Mouse (Mus musculus) thymus, postnatal 10 days (tissue): ENCODE measurements around the gene Krt15.

Source experiments
- DNase-seq, 2 experiments: peaks; one replicate each; pipeline ENCODE4 v3.0.0; 2021; ENCODE audit warnings: low spot score in 2 of 2

The Krt15 gene

DNA sequence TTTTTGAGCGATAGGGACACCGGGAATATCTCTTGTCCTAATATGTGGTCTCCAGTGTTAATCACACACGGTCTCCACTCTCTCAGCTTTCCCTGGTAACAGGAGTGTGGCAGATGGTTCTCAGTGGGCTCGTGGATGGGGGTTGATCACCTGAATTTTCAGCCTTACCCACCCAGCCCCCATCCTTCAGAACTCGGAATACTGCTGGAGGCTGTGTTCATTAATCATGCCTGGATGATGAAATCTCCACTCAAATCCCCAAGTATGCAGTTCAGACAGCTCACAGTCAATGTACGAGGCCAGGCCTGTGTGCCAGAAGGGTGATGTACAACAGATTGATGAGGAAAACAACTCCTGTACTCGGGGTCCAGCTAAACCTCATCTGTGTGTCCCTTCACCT lies 10.8 kb downstream of the Krt15 start:
- no peak for DNase-seq

DNA sequence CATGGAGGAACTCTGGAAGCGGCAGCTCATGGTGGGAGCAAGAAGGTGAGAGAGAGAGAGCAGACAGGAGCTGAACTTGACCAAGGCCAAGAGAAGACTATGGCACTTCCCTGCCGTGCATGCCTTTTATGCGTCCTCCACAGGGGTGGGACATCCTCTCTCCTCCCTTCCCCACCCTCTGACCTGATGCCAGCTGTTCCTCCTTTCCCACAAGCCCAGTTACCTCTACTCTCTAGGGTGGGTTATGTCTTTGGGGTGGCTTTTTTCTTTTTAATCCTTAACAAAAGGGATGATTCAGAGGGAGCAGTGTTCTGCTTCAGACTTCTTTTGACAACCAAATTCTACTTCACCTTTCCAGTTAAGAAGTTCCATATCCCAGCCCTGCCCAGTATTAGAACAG lies 14.3 kb downstream of the Krt15 start, which contains the start of gene Krt13:
Krt13 (minus strand) TSS at position 101 of the 400 bp plus-strand sequence.
- no peak for DNase-seq

DNA sequence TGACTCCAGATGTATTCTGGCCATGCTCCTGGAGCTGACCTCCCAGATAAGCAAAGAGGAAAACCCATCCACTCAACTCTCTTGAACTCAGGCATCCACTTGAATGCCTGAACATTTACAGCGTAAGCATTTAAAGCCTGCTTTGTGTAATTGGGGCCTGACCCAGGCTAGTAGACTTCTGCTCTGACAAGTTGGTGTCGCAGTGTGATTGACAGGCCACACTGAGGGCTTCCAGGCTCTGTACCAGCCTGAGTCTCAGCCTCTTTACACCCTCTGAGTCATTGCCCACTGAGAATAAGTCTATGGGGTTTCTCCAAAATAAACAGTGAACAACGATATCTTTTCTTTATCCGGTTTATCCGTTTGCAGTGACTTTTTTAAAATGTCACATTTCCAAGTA lies 15.4 kb downstream of the Krt15 start:
- DNase-seq, result no peak

DNA sequence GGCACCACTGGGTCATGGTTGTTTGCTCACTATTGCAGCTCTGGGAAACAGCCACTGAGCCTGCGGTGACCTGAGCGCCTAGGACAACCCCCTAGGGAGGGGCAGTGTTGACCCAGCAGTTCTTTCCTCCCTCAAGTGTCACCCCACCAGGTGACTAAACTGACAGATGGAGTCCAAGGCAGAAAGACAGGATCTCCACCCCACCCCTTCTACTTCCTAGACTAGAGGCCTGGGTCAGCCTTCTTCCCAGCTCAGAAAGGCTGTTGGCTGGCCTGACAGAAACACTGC lies 22.0 kb downstream of the Krt15 start:
- no peak for DNase-seq

- no peak for DNase-seq
Measured at GRCm38 (mm10) chr11:100112935-100113741, 22.6 kb downstream of the Krt15 start.

DNA sequence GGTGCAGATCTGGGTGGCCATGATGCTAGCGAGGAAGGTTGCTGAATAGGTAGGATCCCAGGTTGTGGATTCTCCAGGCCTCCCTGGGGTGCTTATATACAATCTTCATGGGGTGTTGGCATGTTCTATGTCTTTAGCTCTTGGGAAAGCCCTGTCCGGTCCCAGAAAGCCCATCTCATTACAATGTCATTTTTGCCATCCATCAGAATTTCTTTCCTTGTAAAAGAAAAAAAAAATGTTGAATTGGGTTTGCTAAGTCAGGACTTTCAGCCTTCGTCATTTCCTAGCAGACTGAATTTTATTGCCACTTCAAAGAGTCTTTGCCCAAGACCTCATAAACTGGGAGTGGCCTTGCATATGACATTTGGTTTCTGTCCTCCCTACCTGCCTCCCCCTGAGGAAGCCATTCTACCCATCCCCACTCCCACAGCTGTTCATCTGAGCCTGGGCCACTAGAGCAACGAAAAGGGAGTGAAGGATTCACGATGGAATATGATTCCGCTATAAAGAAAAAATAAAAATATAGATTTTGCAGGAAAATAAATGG lies 30.1 kb downstream of the Krt15 start, which contains the start of gene Krt36:
Krt36 (minus strand) TSS at position 51 of the 547 bp plus-strand sequence.
- no peak for DNase-seq

DNA sequence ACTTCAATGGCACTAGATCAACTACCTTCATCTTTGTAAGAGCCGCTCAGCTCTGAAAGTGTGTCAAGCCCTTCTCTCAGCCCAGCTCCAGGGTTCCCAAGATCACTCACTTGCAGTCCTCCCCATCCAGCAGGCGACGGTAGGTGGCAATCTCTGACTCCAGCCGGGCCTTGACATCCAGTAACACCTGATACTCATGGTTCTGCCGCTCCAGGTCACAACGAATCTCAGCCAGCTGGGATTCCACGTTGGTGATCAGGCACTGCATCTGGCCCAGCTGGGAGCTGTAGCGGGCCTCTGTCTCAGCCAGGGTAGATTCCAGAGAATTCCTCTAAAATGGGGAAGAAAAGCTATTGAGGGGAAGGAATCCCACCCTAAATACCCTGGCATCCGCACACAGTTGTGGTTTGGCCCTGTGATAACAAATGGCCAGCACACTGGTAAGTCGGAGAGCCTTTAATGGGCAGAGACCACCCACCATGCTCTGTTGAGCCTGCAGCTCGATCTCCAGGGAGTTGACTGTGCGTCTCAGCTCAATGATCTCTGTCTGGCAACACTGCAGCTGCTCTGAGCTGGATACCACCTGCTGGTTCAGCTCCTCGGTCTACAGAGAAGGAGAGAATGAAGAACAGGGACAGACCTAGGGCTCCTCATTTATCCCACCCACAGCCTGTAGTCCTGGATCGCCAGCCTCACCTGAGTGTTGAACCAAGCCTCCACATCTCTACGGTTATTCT lies 32.9 kb downstream of the Krt15 start:
- DNase-seq, result no peak

GRCm38 (mm10) chr11:100100391-100100790 lies 35.3 kb downstream of the Krt15 start:
- no peak for DNase-seq

GRCm38 (mm10) chr11:100097819-100098218 lies 37.9 kb downstream of the Krt15 start:
- DNase-seq, result no peak

DNA sequence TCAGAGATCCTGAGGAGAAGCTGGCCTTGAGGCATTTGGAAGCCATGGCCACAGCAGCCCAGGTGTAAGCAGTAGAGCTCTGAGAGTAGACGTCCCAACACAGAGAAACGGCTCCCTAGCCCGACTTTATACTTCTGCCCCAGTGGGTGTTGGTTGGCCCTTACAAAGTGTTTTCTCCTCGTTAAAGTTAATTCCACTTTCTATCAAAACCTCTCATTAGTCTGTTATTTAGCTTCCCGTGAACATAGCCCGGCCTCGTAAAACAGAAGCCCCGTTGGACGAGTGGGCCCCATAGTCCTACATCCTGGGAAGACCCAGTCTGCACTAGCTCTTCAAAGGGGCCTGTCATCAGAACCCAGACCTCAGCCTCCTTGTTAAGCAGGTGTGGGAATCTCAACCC lies 39.6 kb downstream of the Krt15 start, which contains the start of gene Krt35:
Krt35 (minus strand) TSS at position 101 of the 400 bp plus-strand sequence.
- no peak for DNase-seq

DNA sequence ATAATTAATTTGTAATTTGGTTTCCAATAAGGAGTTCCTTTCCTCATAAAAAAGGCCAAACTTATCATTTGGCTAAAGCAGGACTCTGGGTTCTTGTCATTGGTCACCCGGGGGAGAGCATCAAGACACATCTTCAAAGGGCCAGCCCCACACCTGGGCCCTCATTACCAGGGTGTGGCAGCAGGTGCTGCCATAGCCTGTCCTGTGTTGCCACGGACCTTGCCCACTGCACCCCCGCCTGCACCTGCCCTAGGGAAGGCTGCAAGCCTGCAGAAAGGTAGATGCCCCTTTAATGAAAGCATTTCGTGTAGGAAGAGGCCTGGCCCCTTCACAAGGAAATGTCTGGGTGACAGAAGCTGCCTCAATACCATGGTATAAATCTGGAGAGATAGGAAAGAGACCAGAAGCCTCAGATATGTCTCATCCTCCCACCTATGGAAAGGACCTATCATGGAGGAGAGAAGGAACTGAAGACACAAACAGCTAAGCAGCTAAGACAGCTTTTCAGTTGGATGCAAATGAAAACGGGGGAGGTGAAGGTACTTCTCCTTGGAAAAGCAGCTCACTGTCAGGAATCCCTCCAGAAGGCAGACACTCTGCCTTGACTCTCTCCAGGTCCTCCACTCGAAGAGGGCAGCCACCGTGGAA lies 47.2 kb downstream of the Krt15 start:
- DNase-seq, result no peak

DNA sequence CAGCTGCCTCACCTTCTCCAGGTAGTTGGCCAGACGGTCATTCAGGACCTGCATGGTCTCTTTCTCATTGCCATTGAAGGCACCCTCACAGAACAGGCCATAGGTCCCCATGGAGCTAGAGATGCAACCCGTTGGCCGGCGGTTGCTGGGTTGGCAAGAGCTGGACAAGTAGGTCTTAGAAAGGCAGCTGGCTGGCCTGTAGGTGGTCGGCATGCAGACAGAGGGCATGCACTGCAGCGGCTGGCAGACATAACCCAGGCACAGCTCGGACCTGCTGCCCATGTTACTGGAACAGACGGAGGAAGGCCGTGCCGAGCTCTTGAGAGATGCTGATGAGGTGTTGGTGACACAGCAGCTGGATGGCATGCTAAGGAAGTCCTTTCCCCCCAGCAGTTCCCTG lies 47.9 kb downstream of the Krt15 start, which contains the start of gene Krt32:
Krt32 (minus strand) TSS at position 366 of the 400 bp plus-strand sequence.
- no peak for DNase-seq
